Mouse (Mus musculus): ENCODE data around the gene Ibsp.

Gene Ibsp

GRCm38 (mm10) chr5:104298994-104299393 is at the start of gene Ibsp:
Gene Ibsp, plus strand, starts transcription at chr5:104299171.
- DNase-seq, result no peak

DNA sequence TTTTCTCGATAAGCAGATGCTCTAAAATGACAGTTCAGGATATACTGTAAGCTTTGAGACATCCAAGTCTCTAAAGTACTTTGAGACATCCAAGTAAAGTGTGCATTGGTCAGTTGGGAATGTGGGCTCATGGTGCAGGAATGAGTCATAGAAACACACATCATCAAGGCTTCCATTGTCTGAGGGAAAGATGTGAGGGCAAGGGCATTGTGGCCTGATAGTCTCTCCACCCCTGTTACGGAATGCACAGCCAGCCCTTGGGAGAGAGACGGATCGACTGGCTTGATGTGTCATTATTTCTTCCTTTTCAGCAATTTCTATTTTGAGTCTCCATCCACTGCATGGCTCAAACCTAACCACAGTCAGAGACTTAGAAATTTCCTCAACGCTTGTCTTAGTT is 47.2 kb upstream of the Ibsp start:
- no peak for DNase-seq

GRCm38 (mm10) chr5:104256585-104256984 is 42.4 kb upstream of the Ibsp start:
- DNase-seq, result no peak

- DNase-seq, result no peak
Observed at GRCm38 (mm10) chr5:104261908-104262461, 37.0 kb upstream of the Ibsp start.

DNA sequence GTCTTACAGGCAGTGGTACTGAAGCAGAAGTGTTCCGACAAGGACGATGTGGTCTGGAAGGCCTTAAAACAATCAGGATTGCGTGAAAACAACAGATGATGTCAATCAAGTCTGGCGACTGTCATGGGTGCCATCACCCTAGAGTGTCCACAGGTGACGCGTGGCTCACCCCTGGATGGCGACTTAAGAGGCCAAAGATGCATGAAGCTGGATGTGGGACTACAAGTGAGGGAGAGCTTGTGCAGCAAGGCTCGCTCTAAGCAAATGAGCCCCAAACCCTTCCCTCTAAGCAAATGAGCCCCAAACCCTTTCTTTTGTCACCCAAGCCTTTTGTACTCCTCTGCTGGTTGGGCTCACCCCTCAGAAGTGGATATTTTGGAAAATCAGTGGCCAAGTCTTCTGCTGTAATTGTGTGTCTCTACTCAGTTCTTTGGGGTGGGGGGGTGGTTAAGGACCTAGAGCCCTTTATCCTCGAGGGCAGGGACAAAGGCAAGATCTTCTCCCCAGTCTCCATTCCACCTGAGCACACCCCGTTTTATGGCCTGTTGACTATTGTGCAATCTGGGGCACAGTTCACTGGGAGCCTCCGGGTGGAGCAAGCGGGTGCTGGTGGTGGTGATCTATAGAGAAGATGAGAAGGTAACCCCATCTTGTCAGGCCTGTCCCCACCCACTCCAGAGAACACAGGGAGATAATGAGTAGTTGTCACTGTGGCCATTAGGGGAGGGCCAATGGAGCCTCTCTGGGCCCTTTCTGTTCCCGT is 35.8 kb upstream of the Ibsp start:
- DNase-seq, result no peak

DNA sequence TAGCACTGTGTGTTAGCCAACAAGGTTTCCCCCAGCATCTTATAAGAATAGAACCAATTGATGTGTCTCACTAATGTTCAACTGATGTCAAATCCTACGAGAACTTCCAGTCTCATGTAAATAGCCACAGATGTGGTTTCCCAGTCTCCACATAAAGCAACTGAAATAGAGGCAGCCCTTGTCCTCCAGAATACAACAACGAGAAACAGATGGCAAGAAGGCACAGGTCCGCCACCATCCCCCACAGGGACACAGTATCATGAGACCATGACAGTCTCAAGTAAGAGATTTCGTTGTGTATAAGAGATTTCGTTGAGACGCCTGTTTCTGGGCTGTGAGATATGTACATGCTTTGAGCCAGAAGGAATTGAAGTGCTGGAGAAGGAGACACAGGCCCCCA is 4.8 kb upstream of the Ibsp start:
- no peak for DNase-seq

DNA sequence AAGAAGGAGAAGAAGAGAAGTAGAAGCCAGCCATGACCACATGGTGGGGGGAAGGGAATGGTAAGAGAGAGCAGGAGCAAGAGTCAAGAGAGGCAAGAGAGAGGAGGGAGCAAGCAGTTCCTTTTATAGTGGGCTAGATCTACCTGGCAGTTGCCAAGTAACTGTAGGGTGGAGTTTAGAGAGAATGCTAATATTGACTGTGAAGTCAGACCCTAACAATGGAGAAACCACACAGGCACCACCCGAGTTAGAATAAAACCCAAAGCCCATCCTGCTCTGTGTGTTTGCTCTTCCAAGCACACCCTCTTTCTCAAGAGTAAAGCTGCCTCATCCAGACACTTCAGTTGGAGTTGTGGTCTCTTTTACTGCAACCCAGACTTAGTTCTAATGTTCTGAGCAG is 15.1 kb downstream of the Ibsp start:
- no peak for DNase-seq

GRCm38 (mm10) chr5:104325029-104325428 is 26.1 kb downstream of the Ibsp start, which contains the start of gene Mepe:
Gene Mepe, plus strand, starts transcription at chr5:104325329.
- no peak for DNase-seq

GRCm38 (mm10) chr5:104326884-104327283 is 27.9 kb downstream of the Ibsp start:
- no peak for DNase-seq

GRCm38 (mm10) chr5:104327389-104327788 is 28.4 kb downstream of the Ibsp start:
- no peak for DNase-seq

- DNase-seq, result no peak
Observed at GRCm38 (mm10) chr5:104327876-104328275, 28.9 kb downstream of the Ibsp start.

- no peak for DNase-seq
Observed at GRCm38 (mm10) chr5:104328317-104328850, 29.4 kb downstream of the Ibsp start.

- DNase-seq, result no peak
Observed at GRCm38 (mm10) chr5:104329381-104329780, 30.4 kb downstream of the Ibsp start.

DNA sequence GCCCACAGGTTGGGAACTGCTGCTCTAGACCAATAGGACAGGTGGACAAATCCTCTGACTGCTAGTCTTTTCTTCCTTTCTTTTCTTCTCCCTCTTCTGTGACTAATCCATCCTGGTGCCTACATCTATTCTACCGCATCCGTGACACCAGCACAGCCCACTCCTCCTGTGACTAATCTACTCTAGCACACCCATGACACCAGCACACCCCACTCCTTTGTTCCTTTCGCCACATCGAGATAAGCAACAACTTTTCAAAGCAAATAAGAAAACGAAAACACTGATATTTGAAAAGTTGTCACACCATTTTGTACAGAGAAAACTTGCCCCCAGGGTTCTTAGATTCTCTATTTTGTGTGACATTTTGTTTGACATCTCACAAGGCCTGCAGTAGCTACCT is 31.1 kb downstream of the Ibsp start:
- DNase-seq, result no peak

GRCm38 (mm10) chr5:104332296-104332695 is 33.3 kb downstream of the Ibsp start:
- no peak for DNase-seq

DNA sequence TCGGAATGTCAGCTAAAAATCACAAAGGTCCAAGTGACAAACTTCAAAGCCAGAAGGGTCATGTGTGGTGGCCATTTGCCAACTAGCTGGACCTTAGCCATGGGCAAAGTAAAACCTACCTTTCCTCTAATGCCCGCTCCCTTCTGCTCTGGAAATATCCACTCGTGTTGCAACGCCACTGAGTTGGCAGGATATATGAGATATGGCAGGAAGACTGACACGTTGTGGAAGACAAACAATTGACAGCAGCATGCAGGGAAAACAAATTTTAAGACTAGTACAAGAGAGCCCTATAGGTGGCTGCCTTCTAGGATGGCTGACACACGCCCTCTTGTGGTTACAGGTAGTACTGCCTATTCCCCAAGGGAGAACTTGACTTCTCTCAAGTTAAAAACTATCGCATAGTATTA is 34.3 kb downstream of the Ibsp start:
- DNase-seq, result no peak

- DNase-seq, result no peak
Observed at GRCm38 (mm10) chr5:104333643-104334042, 34.7 kb downstream of the Ibsp start.

- DNase-seq, result no peak
Observed at GRCm38 (mm10) chr5:104334516-104334915, 35.5 kb downstream of the Ibsp start.

- no peak for DNase-seq
Observed at GRCm38 (mm10) chr5:104335962-104336361, 37.0 kb downstream of the Ibsp start.

DNA sequence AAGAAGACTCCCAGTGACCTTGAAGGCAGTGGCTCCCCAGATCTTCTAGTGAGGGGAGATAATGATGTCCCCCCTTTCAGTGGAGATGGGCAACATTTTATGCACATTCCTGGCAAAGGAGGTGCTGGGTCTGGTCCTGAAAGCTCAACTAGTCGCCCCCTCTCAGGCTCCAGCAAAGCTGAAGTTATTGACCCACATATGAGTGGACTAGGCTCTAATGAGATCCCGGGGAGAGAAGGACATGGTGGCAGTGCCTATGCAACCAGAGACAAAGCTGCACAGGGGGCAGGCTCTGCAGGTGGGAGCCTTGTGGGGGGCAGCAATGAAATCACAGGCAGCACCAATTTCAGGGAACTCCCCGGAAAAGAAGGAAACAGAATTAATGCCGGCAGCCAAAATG is 38.5 kb downstream of the Ibsp start:
- no peak for DNase-seq

DNA sequence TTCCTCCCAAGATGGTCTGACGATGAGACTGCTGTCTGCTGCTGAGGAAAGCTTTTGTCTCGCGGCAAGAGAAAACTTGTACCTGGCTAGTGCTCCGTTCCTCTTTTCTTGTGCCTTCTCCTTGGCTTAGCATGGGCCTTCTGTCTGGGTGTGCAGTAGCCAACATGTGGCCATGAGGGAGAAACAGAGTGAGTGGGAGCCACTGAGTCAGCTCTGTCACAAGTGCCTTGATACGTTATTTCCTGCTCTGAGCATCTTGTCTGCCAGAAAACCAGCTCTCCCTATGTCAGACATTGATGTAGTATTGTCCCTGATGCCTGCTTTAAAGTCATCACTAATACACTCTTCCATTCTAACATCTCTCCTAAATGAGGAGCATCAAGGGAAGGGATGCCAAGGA is 40.0 kb downstream of the Ibsp start:
- no peak for DNase-seq

- DNase-seq, result no peak
Observed at GRCm38 (mm10) chr5:104339706-104340512, 40.9 kb downstream of the Ibsp start.

DNA sequence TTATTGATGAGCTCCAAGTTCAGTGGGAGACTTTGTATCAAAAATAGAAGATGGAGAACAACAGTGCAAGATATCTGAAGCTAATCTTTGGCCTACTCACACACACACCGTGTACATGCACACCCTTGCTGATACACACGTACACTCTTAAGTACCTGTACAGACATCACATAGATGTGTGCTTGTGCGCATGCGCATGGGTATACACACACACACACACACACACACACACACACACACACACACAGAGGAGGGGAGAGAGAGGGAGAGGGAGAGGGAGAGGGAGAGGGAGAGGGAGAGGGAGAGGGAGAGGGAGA is 41.5 kb downstream of the Ibsp start:
- DNase-seq, result no peak

DNA sequence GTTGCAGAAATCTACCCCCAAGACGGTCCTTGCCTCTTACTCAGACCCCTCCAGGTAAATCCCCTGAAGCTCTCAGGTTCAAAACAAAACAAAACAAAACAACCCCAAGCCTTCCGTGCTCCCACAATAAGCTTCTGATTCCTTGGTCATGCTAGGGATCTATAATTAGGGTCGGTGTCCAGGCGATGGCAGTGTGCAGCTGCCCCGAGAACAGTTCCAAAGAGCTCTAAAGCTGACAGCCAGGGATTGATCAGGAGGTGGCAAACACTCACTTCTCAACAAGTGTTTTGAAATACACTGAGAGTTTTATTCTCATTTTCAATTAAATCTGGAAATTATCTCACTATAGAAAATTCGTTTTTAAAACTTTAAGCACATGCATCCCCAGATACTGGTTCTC is 43.9 kb downstream of the Ibsp start:
- no peak for DNase-seq
